Mouse (Mus musculus) lung, postnatal 0 days (tissue): ENCODE data around the gene Polr3h.

Experiments
- CTCF ChIP-seq: IDR thresholded peaks from 2 replicates; pipeline ENCODE4 v1.5.1; 2016; ENCODE audit warnings: antibody characterized with exemption, mild to moderate bottlenecking
- EP300 ChIP-seq: IDR thresholded peaks from 2 replicates; pipeline ENCODE4 v1.6.1; 2016; ENCODE audit warnings: antibody characterized with exemption, mild to moderate bottlenecking, control low read depth

DNA sequence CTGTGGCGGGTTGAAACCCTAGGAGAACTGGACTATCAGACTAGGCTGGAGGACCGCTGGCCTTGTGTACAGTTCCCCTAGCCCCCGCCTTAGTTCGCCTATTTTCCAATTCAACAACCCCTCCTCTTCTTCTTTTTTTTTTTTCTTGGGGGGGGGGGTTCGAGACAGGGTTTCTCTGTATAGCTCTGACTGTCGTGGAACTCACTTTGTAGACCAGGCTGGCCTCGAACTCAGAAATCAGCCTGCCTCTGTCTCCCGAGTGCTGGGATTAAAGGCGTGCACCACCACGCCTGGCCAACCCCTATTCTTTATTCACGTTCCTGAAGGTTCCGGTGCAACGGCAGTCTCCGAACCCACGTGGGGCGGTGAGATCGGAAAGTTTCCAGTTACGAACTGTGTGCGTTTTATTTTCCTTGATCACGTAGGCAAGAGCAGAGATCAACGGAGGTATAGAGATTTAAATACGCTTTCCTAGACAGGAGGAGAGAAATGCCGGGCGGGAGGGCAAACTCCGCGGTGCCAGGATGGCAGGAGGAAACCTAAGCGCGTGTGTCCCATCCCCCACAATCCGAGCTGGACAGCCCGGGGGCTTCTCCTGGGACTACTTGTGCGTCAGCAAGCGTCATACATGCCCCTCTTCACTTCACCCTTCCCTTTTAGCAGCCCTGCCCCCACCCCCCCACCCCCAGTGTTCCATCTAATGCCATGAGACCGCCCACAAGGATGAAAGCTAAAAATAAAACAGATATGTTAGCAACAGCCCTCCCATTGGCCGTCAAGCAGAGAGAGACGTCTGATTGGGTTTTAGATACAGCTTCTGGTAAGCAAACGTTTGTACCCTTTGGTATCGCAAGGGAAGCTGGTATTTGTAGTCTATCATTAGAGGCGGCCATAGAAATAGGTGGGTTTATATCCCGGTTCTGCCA, 66.4 kb downstream of the Polr3h start:
- no peak for TF ChIP-seq CTCF
- TF ChIP-seq EP300 = 0 out of 2 replicates have a peak, but pooled peaks have one; percentile 7
